Mouse (Mus musculus): ENCODE data around the gene Map4k2. TPM values are rescaled to one million over a fixed set of nuclear protein-coding genes. Genes with fewer than 3 reads are reported as not detected.
A peak's percentile ranks its signal among the peaks of the same experiment; 100 is the strongest.

Map4k2 gene
- polyA plus RNA-seq, 1 experiment, result 24.3 TPM

GRCm38 (mm10) chr19:6392743-6393393 is 51.9 kb downstream of the Map4k2 start:
- no peak overlapping the region for H3K27ac ChIP-seq (ENCODE audit: insufficient read depth, low read length)
- TF ChIP-seq POLR2A (IDR thresholded peaks at IDR 0.05; ENCODE audit: low read depth, low read length) (no peak), CTCF (IDR thresholded peaks at IDR 0.05; ENCODE audit: borderline replicate concordance, insufficient read depth, low read length) (no peak; the same call in 1 of the 2 replicates)
- H3K4me1 ChIP-seq (ENCODE audit: control insufficient read depth, insufficient read depth, low read length), result no peaks in the 10 kb centered on the region
- H3K4me3 ChIP-seq (ENCODE audit: insufficient read depth, low read length), result no peak overlapping the region

GRCm38 (mm10) chr19:6393637-6394036 is 52.7 kb downstream of the Map4k2 start:
- Histone ChIP-seq H3K4me3 (ENCODE audit: insufficient read depth, low read length) (no peak overlapping the region), H3K4me1 (ENCODE audit: control insufficient read depth, insufficient read depth, low read length) (no peaks in the 10 kb centered on the region)
- TF ChIP-seq POLR2A (IDR thresholded peaks at IDR 0.05; ENCODE audit: low read depth, low read length) (no peak), CTCF (IDR thresholded peaks at IDR 0.05; ENCODE audit: borderline replicate concordance, insufficient read depth, low read length) (no peak)

GRCm38 (mm10) chr19:6396237-6396636 is 55.3 kb downstream of the Map4k2 start:
- Histone ChIP-seq H3K27ac (ENCODE audit: insufficient read depth, low read length) (no peak overlapping the region), H3K4me3 (ENCODE audit: insufficient read depth, low read length) (no peak overlapping the region), H3K4me1 (ENCODE audit: control insufficient read depth, insufficient read depth, low read length) (no peaks in the 10 kb centered on the region)
- TF ChIP-seq POLR2A (IDR thresholded peaks at IDR 0.05; ENCODE audit: low read depth, low read length) (no peak), CTCF (IDR thresholded peaks at IDR 0.05; ENCODE audit: borderline replicate concordance, insufficient read depth, low read length) (no peak)

More at GRCm38 (mm10) chr19:6393637-6394036, 52.7 kb downstream of the Map4k2 start:
- no peak overlapping the region for H3K27ac ChIP-seq (ENCODE audit: insufficient read depth, low read length)

GRCm38 (mm10) chr19:6397582-6398249 is 56.8 kb downstream of the Map4k2 start:
- H3K27ac ChIP-seq (ENCODE audit: insufficient read depth, low read length), result no peak overlapping the region
- no peak overlapping the region for H3K4me3 ChIP-seq (ENCODE audit: insufficient read depth, low read length)
- TF ChIP-seq POLR2A (IDR thresholded peaks at IDR 0.05; ENCODE audit: low read depth, low read length) (no peak), CTCF (IDR thresholded peaks at IDR 0.05; ENCODE audit: borderline replicate concordance, insufficient read depth, low read length) (no peak)
- no peaks in the 10 kb centered on the region for H3K4me1 ChIP-seq (ENCODE audit: control insufficient read depth, insufficient read depth, low read length)

GRCm38 (mm10) chr19:6398447-6399284 is 57.7 kb downstream of the Map4k2 start:
- Histone ChIP-seq H3K27ac (ENCODE audit: insufficient read depth, low read length) (no peak overlapping the region), H3K4me1 (ENCODE audit: control insufficient read depth, insufficient read depth, low read length) (no peaks in the 10 kb centered on the region), H3K4me3 (ENCODE audit: insufficient read depth, low read length) (peak overlapping the region; percentile 33)
- TF ChIP-seq POLR2A (IDR thresholded peaks at IDR 0.05; ENCODE audit: low read depth, low read length), result no peak
- no peak for TF ChIP-seq CTCF (IDR thresholded peaks at IDR 0.05; ENCODE audit: borderline replicate concordance, insufficient read depth, low read length)

- H3K4me1 ChIP-seq (ENCODE audit: control insufficient read depth, insufficient read depth, low read length), result no peaks in the 10 kb centered on the region
- no peak within 1 kb of the TSS for H3K27ac ChIP-seq (ENCODE audit: insufficient read depth, low read length)
- H3K4me3 ChIP-seq (ENCODE audit: insufficient read depth, low read length), result peak within 1 kb of the TSS; percentile 33
- TF ChIP-seq POLR2A (IDR thresholded peaks at IDR 0.05; ENCODE audit: low read depth, low read length) (no peak), CTCF (IDR thresholded peaks at IDR 0.05; ENCODE audit: borderline replicate concordance, insufficient read depth, low read length) (no peak)
These were observed 58.6 kb downstream of the Map4k2 start, which contains the start of gene Rasgrp2 for GRCm38 (mm10) chr19:6399285-6400095. Rasgrp2 (plus strand) TSS chr19:6399340.

GRCm38 (mm10) chr19:6400096-6401086 is 59.5 kb downstream of the Map4k2 start:
- no peak for TF ChIP-seq CTCF (IDR thresholded peaks at IDR 0.05; ENCODE audit: borderline replicate concordance, insufficient read depth, low read length)
- no peak for TF ChIP-seq POLR2A (IDR thresholded peaks at IDR 0.05; ENCODE audit: low read depth, low read length)
- H3K4me3 ChIP-seq (ENCODE audit: insufficient read depth, low read length), result no peak overlapping the region; the same call in 1 of the 2 replicates
- no peaks in the 10 kb centered on the region for H3K4me1 ChIP-seq (ENCODE audit: control insufficient read depth, insufficient read depth, low read length)
- no peak overlapping the region for H3K27ac ChIP-seq (ENCODE audit: insufficient read depth, low read length)

GRCm38 (mm10) chr19:6401131-6401815 is 60.3 kb downstream of the Map4k2 start:
- no peaks in the 10 kb centered on the region for H3K4me1 ChIP-seq (ENCODE audit: control insufficient read depth, insufficient read depth, low read length)
- H3K27ac ChIP-seq (ENCODE audit: insufficient read depth, low read length), result no peak overlapping the region
- TF ChIP-seq CTCF (IDR thresholded peaks at IDR 0.05; ENCODE audit: borderline replicate concordance, insufficient read depth, low read length) (peak; percentile 71), POLR2A (IDR thresholded peaks at IDR 0.05; ENCODE audit: low read depth, low read length) (no peak)
- H3K4me3 ChIP-seq (ENCODE audit: insufficient read depth, low read length), result no peak overlapping the region

Measured in embryonic fibroblast, embryonic 13.5 days (primary cell).